Mouse (Mus musculus) thymus, postnatal 36 days (tissue): ENCODE measurements around the gene Ttc1.

Experiments
- DNase-seq, 2 experiments: peaks; one replicate each; pipeline ENCODE4 v3.0.0; 2022; ENCODE audit warnings: mixed read lengths in 2 of 2

Gene Ttc1

GRCm38 (mm10) chr11:43747233-43748226 is at the start of gene Ttc1:
Gene Ttc1, minus strand, starts transcription at chr11:43748008.
- DNase-seq, result peak; percentile 92 to 95

GRCm38 (mm10) chr11:43795992-43796391 is 48.2 kb upstream of the Ttc1 start:
- no peak for DNase-seq

- DNase-seq, result no peak
Observed at GRCm38 (mm10) chr11:43790446-43790845, 42.6 kb upstream of the Ttc1 start.

DNA sequence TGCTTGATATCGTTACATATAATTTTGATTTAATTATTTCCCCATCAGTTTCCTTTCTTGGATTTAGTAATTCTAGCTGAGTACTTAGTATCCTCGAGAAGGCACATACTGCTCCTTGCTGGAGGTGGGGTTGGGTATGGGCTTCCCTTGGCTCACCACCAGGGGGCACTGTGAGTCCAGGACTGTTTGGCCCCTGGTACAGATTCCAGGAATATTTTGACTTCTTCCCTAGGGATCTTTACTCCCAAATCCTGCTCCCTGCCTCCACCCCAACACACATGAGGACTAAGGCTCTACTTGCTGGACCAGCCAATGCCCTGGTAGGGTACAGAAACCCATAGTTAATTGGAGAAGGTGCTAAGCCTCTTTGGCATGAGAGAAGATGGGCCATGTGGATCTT is 36.0 kb upstream of the Ttc1 start:
- peak; percentile 38 to 40 for DNase-seq

DNA sequence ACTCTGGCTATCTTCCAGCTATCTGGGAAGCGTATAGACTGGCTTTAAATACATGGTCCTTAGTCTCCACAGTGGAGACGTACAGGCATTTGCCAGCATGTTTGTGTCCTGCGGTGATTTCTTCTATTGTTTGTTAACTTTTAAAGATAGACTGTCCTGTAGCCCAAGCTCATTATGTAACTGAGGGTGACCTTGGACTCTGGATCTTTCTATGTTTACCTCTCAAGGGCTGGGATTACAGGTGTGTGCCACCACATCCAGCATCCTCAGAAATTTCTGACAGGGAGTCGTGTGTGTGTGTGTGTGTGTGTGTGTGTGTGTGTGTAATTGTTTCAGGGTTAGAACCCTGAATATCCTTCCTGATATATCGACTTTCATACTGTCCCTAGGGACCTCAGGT is 35.3 kb upstream of the Ttc1 start:
- DNase-seq, result no peak

DNA sequence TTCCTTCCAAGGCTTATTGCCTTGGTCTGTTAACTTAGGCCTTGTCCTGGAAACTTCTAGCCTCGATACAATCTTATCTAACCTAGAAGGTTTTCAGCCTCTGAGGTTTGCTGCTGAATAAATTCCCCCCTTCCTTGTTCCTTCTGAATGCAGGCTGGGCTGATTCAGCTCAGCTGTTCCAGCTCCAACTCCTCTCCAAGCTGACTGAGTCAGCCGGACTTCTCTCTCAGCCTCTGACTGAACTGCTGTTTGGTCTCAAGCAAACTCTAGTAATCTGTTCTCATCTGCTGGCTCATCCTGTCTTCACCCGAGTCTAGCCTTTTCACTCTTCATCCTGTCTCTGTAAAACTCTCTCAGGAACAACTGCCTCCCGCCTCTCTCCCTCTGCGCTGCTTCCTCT is 31.7 kb upstream of the Ttc1 start:
- no peak for DNase-seq

- no peak for DNase-seq
Observed at GRCm38 (mm10) chr11:43776324-43776694, 28.5 kb upstream of the Ttc1 start.

- DNase-seq, result peak; percentile 7 to 9
Observed at GRCm38 (mm10) chr11:43775469-43776323, 27.9 kb upstream of the Ttc1 start.

- DNase-seq, result no peak
Observed at GRCm38 (mm10) chr11:43773725-43774124, 25.9 kb upstream of the Ttc1 start.

GRCm38 (mm10) chr11:43770110-43770509 is 22.3 kb upstream of the Ttc1 start:
- no peak for DNase-seq

DNA sequence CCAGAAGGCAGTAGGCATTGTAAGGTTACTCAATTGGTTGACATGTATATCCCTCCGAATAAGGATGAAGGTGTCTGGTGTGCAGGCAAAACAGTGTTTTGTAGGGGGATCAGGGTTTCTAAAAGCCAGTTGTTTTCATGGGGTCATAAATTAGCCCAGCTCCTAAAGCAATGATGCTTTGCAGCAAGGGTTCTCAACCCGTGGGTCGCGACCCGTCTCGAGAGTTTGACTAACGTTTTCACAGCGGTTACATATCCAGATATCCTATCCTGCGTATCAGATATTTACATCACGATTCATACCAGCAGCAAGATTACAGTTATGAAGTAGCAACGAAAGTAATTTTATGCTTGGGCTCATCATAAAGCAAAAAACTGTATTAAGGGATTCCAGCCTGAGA is 19.9 kb upstream of the Ttc1 start:
- DNase-seq, result no peak

DNA sequence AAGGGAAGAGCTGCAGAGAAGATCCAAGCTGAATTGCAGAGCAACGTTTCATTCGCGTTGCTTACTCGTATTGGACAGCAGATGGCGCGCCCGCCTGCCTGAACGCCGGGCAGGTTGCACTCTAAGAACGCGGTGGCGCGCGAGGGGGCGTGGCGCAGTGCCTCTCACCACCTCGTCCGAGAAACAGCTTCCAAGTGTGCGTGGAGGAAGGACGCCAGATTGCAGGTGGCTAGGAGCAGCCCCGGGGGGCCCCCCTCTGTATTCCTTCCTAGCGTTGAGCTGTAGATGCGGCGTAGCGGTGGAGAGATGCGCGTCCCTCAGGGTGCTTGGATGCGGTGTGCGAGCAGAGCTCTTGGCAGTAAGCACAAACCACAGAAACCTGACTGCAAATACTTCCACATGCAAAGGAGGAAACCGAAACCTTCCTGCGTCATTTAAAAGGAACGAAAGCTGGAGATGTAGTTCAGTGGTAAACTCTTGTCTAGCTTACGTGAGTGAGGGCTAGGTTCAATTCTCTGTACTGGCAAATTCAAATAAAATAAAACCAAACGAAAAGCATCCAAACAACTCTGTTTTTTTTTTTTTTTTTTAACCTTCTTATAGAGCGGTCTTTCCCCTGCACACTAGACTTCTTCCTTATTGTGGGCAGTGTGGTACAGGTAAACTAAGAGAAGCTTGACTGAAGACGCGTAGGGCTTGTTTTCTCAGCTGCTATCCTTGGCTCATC is 19.3 kb upstream of the Ttc1 start:
- peak; percentile 80 for DNase-seq

DNA sequence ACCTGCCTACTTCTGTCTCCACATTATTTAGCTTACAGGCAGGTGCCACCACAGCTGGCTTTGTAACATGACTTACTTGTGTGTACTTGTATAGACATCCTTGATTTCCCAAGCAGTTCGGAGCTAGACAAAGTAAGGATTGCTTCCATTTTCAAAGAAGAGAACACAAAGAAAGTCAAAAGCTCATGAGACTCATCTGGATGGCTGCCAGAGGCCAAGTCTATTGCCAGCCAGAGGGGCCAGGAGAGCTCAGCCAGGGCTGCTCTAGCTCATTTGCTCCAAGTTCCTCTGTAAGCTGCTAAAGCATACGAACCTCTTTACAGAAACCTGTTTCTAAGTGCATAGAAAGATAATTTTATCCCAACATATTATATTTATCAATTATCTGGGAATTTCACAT is 10.6 kb upstream of the Ttc1 start:
- no peak for DNase-seq

- no peak for DNase-seq
Observed at GRCm38 (mm10) chr11:43755411-43755810, 7.6 kb upstream of the Ttc1 start.

GRCm38 (mm10) chr11:43754568-43754967 is 6.8 kb upstream of the Ttc1 start:
- no peak for DNase-seq

DNA sequence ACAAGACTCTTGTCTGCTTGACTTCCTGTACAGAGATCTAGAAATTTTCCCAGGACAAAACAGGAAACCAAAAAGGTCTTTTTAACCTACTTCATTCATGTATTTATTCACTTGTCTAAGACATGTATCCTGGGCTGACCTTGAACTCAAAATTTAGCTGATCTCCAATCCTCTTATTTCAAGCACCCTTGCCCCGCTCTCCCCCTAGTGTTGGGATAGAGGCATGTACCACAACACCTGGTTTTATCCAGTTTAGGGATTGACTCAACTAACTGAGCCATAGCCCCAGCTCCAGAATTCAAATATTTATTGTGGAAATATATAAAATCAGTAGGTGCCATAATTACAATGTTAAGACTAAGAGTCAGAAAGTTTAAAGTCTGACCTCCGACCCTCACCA is 3.7 kb upstream of the Ttc1 start:
- DNase-seq, result no peak

GRCm38 (mm10) chr11:43728737-43729301 is 19.0 kb downstream of the Ttc1 start:
- DNase-seq, result no peak

- DNase-seq, result no peak
Observed at GRCm38 (mm10) chr11:43727796-43728195, 20.0 kb downstream of the Ttc1 start.

DNA sequence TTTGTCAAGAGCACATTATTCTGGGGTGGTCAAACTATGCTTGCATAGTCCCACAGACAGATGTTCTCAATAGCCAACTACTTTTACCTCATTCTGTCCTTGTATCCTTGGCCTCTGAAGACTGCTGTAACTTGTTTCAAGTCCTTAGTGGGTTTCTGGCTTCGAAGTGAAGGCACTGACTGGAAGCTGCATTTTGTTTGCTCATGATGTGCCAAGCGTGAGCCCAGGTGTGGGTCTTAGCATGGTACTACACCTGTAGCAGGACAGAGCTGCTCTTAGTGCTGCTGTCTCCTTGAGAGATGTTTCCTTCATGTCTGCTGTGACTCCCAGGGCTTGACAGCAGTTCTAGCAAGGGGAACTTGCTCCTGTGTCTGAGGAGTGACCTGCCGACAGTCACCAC is 24.4 kb downstream of the Ttc1 start:
- DNase-seq, result no peak

GRCm38 (mm10) chr11:43712178-43712577 is 35.6 kb downstream of the Ttc1 start:
- DNase-seq, result no peak

DNA sequence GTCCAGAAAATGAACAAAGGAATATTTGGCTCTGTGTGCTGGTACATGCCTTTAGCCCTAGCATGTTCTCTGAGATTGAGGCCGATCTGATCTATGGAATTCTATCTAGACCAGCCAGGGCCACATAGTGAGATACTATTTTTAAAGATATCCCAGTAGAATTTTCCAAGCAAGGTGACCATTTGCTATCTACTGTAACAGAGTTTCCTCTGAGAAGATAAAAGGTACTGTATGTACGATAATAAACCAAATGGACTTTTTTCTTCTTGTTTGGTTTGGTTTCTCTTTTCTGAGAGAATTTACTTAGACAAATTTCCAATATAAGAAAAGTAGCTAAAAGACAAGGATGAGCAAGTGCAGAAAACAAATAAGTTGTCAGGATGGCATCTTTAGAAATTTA is 39.4 kb downstream of the Ttc1 start:
- no peak for DNase-seq

DNA sequence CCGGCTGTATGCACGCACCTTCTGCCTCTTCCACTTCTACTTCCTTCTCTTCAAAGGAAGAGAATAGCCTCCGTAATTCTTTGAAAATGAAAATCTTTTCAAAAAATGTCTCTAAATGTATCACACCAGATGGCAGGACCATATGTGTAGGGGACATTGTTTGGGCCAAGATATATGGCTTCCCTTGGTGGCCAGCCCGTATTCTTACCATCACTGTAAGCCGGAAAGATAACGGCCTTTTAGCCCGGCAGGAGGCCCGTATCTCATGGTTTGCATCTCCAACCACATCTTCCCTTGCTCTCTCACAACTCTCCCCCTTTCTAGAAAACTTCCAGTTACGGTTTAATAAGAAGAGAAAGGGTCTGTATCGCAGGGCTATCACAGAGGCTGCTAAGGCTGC is 42.1 kb downstream of the Ttc1 start:
- no peak for DNase-seq

DNA sequence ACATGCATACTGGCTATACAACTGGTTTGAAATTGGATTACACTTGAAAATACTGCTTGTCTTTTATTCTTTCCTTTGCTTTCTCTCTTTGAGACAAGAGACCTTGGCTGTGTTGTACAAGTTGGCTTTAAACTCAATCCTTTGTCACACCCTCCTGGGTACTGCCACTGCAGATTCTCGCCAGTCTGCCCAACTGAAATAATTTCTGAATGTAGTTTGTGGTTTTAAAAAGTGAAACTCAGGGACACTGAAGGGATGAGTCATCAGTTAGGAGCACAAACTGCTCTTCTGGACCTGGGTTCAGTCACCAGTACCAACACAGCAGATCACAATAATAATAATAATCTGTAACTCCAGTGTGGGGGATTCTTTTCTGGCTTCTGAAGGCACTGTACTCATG is 44.3 kb downstream of the Ttc1 start:
- no peak for DNase-seq
